ENCODE assay signal across 8 mouse cellular contexts in genomic region chr3:121307532-121308234, GRCm38 (mm10). TPM values are rescaled to one million over a fixed set of nuclear protein-coding genes. Genes with fewer than 3 reads are reported as not detected.
DNase-seq lines count a peak whose midpoint lies in the region; ATAC-seq lines count a peak whose summit lies in the region.

No protein-coding gene starts in this region.

- H3K4me3 ChIP-seq in embryonic facial prominence, embryonic 13.5 days = no peak overlapping the region
- no peak overlapping the region for H3K4me3 ChIP-seq in kidney, embryonic 16.5 days (ENCODE audit: low read length)

- 72% methylated on average over 7 of the region's 7 CpGs for whole genome bisulfite sequencing in embryonic facial prominence, embryonic 13.5 days
- WGBS in kidney, embryonic 16.5 days = 77% methylated on average over 7 of the region's 7 CpGs

- H3K4me1 ChIP-seq in embryonic facial prominence, embryonic 13.5 days = 0 out of 2 replicates have a peak, but pooled peaks cover 4% of the 10 kb centered on the region
- H3K4me1 ChIP-seq in kidney, embryonic 16.5 days (ENCODE audit: insufficient read depth, low read length) = no peaks in the 10 kb centered on the region

- H3K4me2 ChIP-seq in embryonic facial prominence, embryonic 13.5 days = no peak overlapping the region
- no peak overlapping the region for H3K4me2 ChIP-seq in kidney, embryonic 16.5 days (replicated peaks; ENCODE audit: low read depth, low read length)

- H3K9ac ChIP-seq in embryonic facial prominence, embryonic 13.5 days = no peak overlapping the region
- no peak overlapping the region for H3K9ac ChIP-seq in kidney, embryonic 16.5 days (replicated peaks; ENCODE audit: low read length)

- DNase-seq in B cell, adult 2 months = peak; percentile 84 to 85
- peak; percentile 52 to 56 for DNase-seq in adrenal gland, postnatal 4 days (ENCODE audit: low spot score in 2 of 2)
- DNase-seq in heart, adult 9 months (ENCODE audit: low spot score in 2 of 2) = peak; percentile 37 to 75
- peak; percentile 75 for DNase-seq in liver
- DNase-seq in naive thymus-derived CD4-positive, alpha-beta T cell, adult 2 months (ENCODE audit: low read depth) = peak; percentile 84
- DNase-seq in spleen, postnatal 4 days (ENCODE audit: low spot score in 2 of 2) = peak; percentile 69 to 84

- ATAC-seq in embryonic facial prominence, embryonic 13.5 days (ENCODE audit: insufficient number of reproducible peaks, insufficient read depth, low FRiP score, low TSS enrichment, low read depth) = 0 out of 2 replicates have a peak, but pooled peaks have one; percentile 8
- peak; percentile 84 for ATAC-seq in kidney, embryonic 16.5 days (ENCODE audit: low FRiP score, low TSS enrichment)

- H3K27me3 ChIP-seq in embryonic facial prominence, embryonic 13.5 days = no peaks in the 10 kb centered on the region
- H3K27me3 ChIP-seq in kidney, embryonic 16.5 days (ENCODE audit: insufficient read depth, low read length) = no peaks in the 10 kb centered on the region

- H3K27ac ChIP-seq in embryonic facial prominence, embryonic 13.5 days = no peak overlapping the region; the same call in 1 of the 2 replicates
- H3K27ac ChIP-seq in kidney, embryonic 16.5 days (ENCODE audit: low read length) = no peak overlapping the region

- H3K36me3 ChIP-seq in embryonic facial prominence, embryonic 13.5 days = peaks cover 7% of the 10 kb centered on the region; the same call in 1 of the 2 replicates
- no peaks in the 10 kb centered on the region for H3K36me3 ChIP-seq in kidney, embryonic 16.5 days (ENCODE audit: insufficient read depth, low read length)

- no peaks in the 10 kb centered on the region for H3K9me3 ChIP-seq in embryonic facial prominence, embryonic 13.5 days
- no peaks in the 10 kb centered on the region for H3K9me3 ChIP-seq in kidney, embryonic 16.5 days (ENCODE audit: low read length)

RNA-seq across cellular contexts. Expression of gene Alg14, which starts 16.1 kb away (rescaled TPM):
- total RNA-seq in adrenal gland, postnatal 4 days (2021) = 10 to 100 TPM; 27.6 to 31.0 TPM
- 37.0 and 44.5 TPM in 2 replicates for polyA plus RNA-seq in embryonic facial prominence, embryonic 13.5 days (2015; fragmentation: Nextera tagmentation; extraction: Ambion mirVana)
- 42.0 and 43.5 TPM in 2 replicates for polyA plus RNA-seq in kidney, embryonic 16.5 days (2015; fragmentation: Nextera tagmentation; extraction: Ambion mirVana)

RNA-seq across cellular contexts. Expression of gene Tmem56, which starts 24.8 kb away (rescaled TPM):
- 10 to 100 TPM; 19.4 to 22.0 TPM for total RNA-seq in adrenal gland, postnatal 4 days (2021)
- polyA plus RNA-seq in embryonic facial prominence, embryonic 13.5 days (2015; fragmentation: Nextera tagmentation; extraction: Ambion mirVana) = 0.74 and 0.99 TPM in 2 replicates
- 1.5 and 1.6 TPM in 2 replicates for polyA plus RNA-seq in kidney, embryonic 16.5 days (2015; fragmentation: Nextera tagmentation; extraction: Ambion mirVana)
